Mouse (Mus musculus) spleen, embryonic (tissue): ENCODE data around the gene Soga3.

ENCODE experiments used
- CTCF ChIA-PET: fragments of 350-600 bp; sonication (Branson Sonifier 250); formaldehyde crosslinking; loops from one replicate; lab custom pipeline; 2022; lab: Charles Lee

The Soga3 gene

DNA sequence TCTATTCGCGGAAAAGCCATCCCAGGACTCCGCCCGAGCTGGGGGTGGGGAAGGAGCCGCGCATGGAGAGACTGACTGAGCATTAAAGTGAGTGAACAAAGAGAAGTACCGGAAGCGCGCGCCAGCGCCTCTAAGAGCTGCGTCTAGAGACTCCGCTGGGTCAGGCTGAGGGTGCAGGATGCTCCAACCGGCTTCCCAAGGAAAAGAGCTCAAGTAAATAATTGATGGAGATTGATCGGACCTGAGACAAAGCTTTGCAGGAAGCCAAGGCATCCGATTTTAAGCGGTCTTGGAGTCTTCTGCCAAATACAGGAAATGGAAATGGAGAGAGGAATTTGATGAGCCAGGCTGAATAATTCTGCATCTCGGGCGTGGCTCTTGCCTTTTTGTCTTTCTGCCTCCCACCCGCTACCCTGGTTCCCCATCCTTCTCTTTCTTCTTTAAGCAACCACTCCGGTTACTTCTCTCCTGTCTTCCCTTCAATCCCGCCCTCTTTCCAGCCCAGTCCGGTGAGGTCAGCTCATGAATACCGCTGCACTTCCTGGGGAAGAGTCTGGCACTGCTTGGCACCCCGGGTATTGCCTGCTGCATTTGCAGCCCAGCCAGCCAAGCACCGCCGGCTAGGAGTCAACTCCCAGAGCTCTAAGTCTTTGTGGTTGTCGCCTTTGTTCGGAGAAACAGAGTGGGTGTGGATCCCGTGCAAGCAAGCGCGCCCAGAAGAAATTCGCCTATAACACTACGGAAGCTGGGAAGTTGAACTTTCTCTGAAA, at the start of gene Soga3:
Soga3 (plus strand) TSS at position 274 of the 770 bp plus-strand sequence.
- CTCF ChIA-PET: no interaction called here

DNA sequence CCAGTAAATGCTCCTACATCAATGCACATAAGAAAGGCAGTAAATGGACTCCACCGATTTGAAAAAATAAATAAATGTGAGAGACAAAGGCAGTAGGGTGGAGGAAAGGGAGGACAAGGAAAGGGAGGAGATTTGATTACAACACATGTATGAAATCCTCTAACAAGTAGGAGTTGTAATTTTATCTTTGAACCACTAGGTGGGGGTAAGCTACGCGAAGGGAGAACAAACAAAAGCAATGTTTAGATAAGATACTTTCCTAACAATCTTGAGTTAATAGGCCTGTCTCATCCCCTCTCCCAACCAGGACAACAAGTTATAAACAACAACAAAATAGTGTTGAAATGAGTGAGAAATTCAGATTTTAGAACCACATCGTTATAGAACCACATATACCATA, 36.7 kb upstream of the Soga3 start:
- CTCF ChIA-PET: no interaction called here

DNA sequence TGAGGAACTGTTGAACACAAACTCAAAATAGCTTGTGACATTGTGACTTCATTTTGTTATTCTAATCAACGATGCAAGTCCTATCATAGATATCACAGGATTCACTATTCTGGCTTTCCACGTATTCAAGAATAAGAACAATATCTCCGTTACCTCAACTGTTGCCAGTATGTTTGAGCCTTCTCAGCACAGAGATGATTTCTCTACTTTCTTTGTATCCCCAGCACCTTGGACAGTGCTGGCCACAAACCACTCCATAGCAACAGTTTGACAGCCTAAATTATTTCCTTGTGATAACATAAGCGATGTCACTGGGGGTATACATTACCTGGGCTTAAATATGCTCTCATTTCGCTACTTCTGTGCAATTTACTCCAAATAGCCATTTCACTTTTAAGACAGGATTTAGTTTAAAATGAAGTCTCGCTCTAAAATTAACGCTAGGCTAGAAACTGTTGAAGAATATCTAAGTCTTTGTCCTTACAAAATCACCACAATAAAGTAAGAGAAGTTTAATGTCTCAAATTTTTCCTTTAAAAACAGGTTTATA, 1.0 kb upstream of the Soga3 start:
- CTCF ChIA-PET: no interaction called here

DNA sequence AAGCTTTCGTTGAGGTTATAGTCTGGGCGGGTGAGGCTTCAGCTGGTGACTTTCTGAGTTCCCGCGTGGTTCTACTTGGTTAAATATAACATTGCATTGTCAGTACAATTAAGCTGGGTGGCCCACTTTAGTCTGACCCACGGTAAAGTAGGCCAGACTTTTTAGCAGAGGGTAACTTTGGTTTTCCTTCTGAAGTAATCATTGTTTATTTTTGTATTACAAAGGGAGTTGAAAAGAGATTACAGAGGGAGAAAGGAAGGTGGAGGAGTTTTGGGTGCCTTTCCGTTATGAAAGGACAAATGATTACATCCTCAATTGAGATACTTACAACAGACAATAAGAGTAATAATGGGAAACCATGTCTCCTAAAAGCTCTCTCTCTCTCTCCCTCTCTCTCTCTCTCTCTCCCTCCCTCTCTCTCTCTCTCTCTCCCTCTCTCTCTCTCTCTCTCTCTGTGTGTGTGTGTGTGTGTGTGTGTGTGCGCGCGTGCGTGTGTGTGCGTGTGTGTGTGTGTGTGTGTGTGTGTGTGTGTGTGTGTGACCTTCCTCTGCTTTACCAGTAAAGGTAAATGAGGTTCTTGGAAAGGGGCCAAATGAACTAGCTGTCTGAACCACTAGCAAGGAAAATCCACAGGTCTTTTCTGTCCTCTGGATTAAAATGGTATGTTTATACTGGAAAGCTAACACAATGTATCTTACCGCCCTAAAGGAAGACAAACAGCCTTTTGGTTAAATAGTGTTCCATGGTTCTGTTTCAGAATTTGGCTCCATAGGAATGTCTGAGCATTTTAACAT, 1.2 kb downstream of the Soga3 start:
- CTCF ChIA-PET: no interaction called here

DNA sequence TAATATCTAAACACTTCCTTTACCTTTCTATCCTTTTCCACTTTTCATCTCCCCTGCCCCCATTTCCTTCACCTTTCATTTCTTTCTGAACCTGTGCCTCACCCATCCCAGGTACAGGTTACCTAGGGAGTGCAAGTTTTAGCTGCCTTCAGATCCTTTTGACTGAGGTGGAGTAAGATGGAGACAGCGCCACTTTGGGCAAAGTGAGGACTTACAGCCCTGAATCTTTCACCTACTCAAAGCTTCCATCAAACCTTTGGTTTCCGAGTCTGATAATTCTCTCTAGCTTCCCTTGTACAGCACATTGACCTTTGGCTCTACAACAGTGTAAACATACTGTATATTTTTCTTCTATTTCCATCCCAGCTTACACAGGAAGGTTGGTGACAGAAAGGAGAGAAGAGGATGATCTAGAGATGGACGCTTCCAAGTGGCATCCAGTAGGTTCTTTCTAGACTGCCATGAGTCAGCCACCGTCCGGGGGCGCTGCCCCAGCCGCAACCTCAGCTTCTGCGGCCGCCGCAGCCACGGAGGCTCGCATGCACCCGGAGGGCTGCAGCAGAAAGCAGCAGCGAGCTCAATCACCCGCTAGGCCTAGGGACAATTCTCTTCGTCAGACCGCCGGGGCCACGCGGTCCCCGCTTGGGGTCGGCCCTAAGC, 2.7 kb downstream of the Soga3 start:
- CTCF ChIA-PET: no interaction called here

DNA sequence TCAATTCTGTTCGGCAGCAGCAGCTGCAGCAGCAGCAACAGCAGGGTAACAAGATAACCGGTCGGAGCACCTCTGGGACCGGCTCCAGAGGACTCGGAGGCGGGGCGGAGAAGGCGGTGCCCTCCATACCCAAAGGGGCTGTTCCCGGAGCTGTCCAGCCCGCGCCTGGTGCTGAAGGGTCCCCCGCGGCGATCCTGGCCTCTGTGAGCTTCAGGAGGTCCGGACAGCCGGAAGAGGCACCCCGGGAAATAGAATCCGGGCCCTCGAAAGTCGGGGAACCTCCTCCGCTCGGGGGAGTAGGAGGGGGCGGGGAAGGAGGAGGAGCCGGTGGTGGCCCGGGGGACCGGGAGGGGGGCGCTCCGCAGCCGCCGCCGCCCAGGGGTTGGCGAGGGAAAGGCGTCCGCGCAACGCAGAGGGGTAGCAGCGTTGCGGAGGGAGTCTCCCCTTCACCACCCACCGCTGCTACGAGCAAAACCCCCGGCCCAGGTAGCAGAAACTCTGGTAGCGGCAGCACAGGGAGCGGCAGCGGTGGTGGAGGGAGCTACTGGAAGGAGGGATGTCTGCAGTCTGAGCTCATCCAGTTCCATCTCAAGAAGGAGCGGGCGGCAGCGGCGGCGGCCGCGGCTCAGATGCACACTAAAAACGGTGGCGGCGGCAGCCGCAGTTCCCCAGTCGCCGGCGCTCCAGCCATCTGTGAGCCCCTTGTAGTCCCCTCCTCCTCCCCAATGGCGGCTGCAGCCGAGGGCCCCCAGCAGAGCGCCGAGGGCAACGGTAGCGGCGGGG, 3.4 kb downstream of the Soga3 start:
- CTCF ChIA-PET: no interaction called here

DNA sequence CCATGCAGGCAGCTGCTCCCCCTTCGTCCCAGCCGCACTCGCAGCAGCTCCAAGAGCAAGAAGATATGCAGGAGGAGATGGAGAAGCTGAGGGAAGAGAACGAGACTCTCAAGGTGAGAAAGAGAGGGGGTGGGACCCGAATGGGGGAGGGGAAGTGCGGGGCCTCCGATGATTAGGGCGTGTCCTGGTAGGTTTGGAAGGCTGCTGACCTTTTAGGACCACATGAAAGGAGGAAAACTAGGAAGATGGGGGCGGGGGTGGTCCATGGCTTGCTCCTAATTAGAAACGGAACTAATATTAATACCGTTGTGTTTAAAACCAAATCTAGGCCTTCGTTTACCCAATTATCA, 4.0 kb downstream of the Soga3 start:
- CTCF ChIA-PET: no interaction called here

DNA sequence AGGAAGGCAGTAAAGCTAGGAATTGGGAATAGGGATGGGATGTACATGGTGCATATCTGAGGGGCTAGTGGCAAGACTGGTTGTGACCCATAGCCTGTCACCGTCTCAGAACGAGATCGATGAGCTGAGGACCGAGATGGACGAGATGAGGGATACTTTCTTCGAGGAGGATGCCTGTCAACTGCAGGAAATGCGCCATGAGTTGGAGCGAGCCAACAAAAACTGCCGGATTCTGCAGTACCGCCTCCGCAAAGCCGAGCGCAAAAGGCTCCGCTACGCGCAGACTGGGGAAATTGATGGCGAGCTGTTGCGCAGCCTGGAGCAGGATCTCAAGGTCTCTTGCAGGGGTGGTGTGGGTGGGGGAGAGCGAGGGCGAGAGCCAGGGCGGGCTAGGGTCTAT, 4.4 kb downstream of the Soga3 start:
- CTCF ChIA-PET: no interaction called here

DNA sequence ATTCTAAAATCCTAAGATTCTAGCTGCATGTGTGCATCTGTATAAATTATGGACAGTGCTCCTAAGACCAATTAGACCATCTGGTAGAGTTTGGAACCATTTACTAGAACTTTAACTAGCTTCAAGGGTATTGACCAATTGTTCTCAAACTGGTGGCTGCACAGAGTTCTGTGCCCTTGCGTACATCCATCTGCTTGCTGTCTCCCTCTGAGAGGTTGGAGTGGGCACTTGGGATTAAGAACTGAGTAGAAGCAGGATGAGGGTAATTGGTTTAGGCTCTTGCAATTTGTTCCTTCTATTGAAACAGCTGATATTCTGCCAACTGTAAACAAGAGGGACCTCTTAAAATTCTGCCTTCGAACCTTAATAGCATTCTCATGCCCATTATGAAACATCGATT, 11.7 kb downstream of the Soga3 start:
- CTCF ChIA-PET: no interaction called here

DNA sequence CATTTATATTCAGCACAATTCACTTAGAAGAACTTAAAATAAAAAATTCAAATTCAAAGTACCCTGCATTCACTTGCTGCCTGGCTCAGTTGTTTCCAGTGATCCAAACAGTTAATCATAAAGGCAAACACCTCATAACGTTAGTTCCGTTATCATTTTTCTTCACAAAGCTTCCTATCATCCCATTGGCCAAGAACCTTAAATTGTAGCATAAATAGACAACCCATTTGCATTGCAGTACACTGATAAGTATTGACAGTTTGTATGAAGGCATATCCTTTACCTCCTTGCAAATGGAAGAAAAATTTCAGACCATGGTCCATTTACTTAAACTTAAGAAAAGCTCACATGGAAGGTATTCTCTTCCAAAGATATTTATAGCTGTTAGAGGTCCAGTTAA, 18.0 kb downstream of the Soga3 start:
- CTCF ChIA-PET: no interaction called here

DNA sequence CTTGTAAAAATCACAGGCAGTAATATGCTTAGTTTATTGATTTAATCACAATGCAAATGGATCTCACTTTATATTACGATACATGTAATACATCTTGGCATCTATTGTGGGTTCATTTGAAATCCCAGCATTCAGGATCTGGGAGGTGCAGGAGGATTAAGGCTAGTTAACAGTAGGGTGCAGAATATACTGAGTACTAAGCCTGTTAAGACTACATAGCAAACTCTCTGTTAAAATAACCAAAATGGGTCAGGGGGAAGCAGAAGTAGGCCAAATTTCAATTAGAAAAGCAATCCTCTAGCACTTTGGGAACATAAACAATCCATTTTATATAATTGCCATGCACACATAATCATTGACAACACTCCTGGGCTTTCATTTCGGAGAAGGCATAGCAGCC, 30.1 kb downstream of the Soga3 start:
- CTCF ChIA-PET: no interaction called here

DNA sequence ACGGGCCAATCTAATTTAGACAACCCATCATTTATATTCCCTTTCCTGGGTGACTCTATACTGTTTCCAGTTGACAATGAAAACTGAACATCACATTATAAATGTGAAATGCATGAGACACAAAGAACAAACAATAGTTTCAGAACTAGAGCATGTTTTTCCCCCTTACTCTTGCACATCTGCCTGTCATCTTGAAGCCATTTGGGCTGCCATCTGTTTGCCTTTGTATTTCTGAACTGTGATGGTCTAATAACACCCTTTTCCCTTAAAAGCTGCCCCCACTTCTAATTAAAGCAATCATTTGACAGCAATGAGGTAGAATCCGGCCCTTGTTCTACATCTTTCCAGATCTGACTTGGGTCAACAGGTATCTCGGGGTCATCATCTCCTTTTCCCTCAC, 32.0 kb downstream of the Soga3 start:
- CTCF ChIA-PET: no interaction called here

DNA sequence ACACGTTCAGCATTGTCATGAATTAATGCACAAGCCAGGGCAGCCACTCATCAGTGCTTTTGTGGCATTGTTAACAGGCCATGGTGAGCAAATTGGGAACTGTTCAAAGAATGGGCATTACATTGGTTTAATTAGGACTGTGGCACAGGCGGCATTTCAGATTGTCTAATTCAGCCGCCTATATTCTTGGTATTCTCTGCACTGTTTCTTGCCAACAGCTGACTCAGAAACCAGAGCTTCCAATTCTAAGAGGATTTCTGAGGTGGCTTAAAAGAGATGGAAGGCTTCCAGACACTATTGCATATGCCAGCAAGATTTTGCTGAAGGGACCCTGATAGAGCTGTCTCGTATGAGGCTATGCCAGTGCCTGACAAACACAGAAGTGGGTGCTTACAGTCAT, 33.2 kb downstream of the Soga3 start:
- CTCF ChIA-PET: no interaction called here

DNA sequence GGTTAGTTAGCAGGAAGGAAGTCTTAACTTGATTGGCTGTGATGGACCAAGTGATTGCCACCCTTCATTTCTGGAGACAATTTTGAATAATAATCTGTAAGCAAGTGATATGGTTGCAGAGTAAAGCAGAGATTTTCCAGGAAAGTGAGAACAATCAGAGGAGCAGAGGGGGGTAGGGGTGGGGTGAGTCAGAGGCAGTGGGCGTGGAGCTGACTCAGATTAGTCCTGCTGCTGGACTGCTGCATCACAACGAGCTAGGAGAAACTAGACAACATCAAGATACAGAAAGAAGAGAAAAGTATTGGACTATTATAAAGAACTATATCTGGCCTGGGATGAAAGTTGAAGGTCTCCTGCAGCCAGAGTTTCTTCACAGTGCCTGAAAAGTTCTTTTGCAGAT, 34.4 kb downstream of the Soga3 start:
- CTCF ChIA-PET: no interaction called here

DNA sequence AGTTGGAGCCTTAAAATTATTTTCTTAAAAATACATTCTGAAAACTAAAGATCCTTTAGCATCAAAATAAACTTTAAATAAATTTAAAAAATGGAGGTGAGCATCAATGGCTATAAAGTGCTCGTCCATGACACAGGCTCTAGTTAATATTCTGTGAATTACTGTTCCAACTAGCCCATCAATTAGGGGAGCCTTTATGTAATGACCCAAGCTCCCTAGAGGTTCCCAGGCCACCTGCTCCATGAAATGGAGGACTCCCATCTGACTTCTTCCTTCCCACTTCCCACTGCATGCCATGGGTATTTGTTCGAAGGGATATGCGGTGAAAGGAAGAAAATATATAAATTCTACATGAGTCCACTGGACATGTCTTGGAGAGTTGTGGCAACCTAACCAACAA, 36.6 kb downstream of the Soga3 start:
- CTCF ChIA-PET: no interaction called here

DNA sequence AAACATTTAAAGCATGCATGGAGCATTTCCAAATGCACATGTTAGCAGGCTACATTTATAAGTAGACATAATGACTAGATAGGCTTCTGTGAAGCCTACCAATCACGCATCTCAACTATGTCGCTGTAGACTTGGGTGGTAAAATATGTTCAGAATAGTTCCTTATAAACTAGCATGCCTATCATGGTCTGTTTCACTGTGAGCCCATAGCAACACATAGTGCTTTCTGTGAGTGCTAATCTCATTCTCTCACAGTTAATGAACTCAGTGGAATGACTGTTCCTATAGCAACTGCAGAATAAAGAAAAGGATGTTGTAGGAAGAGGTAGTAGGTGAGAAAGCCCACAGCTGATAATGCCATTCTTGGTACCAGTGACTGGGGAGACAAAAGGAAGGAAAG, 37.4 kb downstream of the Soga3 start:
- CTCF ChIA-PET: no interaction called here

DNA sequence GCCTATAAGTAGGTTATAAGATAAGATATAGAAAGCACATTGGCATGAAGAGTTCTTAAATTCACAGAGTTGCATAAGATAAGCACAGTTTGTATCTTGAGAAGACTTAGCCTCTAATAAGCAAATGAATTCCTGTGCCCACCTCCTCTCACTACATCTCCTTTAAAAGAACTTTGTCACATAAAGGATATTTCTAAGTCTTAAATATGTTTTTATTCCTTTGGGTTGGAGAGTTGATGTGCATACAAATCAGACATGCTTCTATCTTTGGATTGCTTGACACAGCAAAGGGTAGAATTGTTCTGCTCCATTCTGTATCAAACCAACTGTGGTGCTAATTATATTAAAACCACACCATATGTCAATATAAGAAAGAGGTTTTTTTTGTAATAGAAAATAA, 50.1 kb downstream of the Soga3 start:
- CTCF ChIA-PET: no interaction called here

DNA sequence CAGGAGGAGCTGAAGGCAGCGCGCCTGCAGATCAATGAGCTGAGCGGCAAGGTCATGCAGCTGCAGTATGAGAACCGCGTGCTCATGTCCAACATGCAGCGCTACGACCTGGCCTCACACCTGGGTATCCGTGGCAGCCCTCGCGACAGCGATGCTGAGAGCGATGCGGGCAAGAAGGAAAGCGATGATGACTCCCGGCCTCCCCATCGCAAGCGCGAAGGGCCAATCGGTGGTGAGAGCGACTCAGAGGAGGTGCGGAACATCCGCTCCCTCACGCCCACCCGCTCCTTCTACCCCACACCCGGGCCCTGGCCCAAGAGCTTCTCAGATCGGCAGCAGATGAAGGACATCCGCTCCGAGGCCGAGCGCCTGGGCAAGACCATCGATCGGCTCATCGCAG, 53.2 kb downstream of the Soga3 start:
- CTCF ChIA-PET: no interaction called here

DNA sequence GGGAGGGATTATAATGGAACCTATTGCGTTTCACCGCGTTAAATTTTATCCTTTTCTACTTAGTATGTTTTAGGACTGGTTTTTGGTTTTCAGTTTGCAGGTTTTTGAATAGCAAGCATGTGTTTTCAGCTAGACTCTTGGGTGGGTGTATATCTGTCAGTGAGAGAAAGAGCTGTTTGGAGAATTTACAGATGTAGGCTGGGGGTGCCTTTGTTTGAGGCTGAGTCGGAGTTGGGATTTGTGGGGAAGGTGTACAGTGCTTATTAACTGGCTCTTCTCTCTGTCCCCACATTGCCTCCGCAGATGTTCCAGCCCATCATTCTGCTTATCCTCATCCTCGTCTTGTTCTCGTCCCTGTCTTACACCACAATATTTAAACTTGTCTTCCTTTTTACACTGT, 55.0 kb downstream of the Soga3 start, which contains the start of gene Gm49353:
Gm49353 (plus strand) TSS at position 313 of the 400 bp plus-strand sequence.
- CTCF ChIA-PET: no interaction called here

DNA sequence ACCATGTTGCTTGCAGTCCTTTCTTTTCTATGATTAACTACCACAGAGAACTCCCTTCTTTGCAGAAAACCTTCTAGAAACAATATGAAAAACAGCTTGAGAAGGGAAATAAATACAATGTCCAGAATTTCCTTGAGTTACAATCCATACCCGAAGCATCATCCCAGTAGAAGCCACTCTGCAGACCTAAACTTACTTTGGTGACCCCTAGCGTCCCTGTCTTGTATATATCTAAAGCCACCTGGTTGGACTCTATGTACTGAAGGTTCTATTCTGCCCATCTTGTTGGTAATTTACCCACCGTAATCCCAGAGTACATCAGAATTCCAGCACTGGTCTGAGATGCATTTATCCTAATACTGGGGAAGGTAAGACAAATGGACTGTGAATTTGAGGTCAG, 56.2 kb downstream of the Soga3 start:
- CTCF ChIA-PET: no interaction called here

DNA sequence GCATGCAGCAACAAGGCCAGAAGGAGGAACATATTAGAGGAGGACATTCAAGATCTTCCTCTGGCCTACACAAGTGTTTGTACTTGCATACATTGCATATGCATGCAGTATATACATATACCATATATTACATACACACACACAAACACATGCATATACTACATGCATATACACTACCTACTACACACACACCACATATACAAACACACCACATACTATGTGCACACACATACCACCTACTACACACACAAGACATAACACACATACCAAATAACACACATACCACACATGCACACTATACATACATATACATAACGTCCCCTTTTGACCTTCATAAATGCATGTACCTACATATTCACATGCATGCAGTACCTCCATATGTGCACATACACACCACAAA, 57.0 kb downstream of the Soga3 start:
- CTCF ChIA-PET: no interaction called here

DNA sequence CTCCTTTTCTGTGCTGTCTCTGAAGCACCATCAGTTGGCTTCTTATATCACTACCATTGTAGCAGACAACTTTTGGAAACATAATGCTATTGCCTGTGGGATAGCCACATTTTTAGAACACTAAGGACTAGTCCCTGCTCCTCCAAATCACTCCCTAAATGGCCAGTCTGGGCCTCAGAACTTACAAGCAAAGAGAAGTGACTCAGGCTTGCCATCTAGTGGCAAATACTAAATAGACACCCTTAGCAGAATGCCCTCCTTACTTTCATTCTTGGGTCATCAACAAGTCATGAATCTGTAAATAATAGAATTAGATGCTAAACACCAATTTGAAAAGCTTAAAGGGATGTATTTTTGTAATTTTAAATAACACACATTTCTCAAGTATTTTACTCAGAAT, 63.1 kb downstream of the Soga3 start:
- CTCF ChIA-PET: no interaction called here
